Mouse (Mus musculus) neural tube, embryonic 11.5 days (tissue): ENCODE results near the gene Plod2. TPM values are rescaled to one million over a fixed set of nuclear protein-coding genes. Genes with fewer than 3 reads are reported as not detected.

Experiments used
- ATAC-seq: fragments of 200-750 bp; cut with Nextera tagmentation; 2 replicates; pipeline ENCODE4 v1.8.0; 2017; ENCODE audit warnings: moderate number of reproducible peaks, mild to moderate bottlenecking, moderate TSS enrichment, moderate library complexity; ENCODE audit not compliant: insufficient read depth, low FRiP score, low TSS enrichment
- DNase-seq: peaks from one replicate; pipeline ENCODE4 v3.0.0-alpha.2; 2015; ENCODE audit warnings: low spot score
- H3K27ac ChIP-seq: fragments of 300-500 bp; sonication (generic); 2 replicates; pipeline ENCODE4 v1.5.1; 2014; ENCODE audit warnings: low read depth, mild to moderate bottlenecking, low read length
- H3K27me3 ChIP-seq: fragments of 300-500 bp; sonication (generic); 2 replicates; pipeline ENCODE4 v1.6.1; 2014; ENCODE audit warnings: mild to moderate bottlenecking, low read length, mixed read lengths; ENCODE audit not compliant: control insufficient read depth, insufficient read depth
- H3K36me3 ChIP-seq: fragments of 300-500 bp; sonication (generic); 2 replicates; pipeline ENCODE4 v1.6.1; 2014; ENCODE audit warnings: mild to moderate bottlenecking, low read length, moderate library complexity, mixed read lengths; ENCODE audit not compliant: control insufficient read depth, insufficient read depth
- H3K4me1 ChIP-seq: fragments of 300-500 bp; sonication (generic); 2 replicates; pipeline ENCODE4 v1.6.1; 2014; ENCODE audit warnings: low read length, mixed read lengths; ENCODE audit not compliant: control insufficient read depth, insufficient read depth
- H3K4me2 ChIP-seq: fragments of 300-500 bp; sonication (generic); 2 replicates; pipeline ENCODE4 v1.6.1; 2014; ENCODE audit warnings: low read depth, mild to moderate bottlenecking, moderate library complexity
- H3K4me3 ChIP-seq: fragments of 300-500 bp; sonication (generic); 2 replicates; pipeline ENCODE4 v1.5.1; 2014; ENCODE audit warnings: low read depth, low read length
- H3K9ac ChIP-seq: fragments of 300-500 bp; sonication (generic); 2 replicates; pipeline ENCODE4 v1.6.1; 2014; ENCODE audit warnings: mild to moderate bottlenecking, low read length
- H3K9me3 ChIP-seq: fragments of 300-500 bp; sonication (generic); 2 replicates; pipeline ENCODE4 v1.6.1; 2016; ENCODE audit warnings: low read length; ENCODE audit not compliant: control insufficient read depth
- WGBS: fragments of 180-500 bp; shearing (Covaris S2); extraction: QIAGEN DNeasy Blood & Tissue Kit; methylation state at CpG from one replicate; pipeline ENCODE4 v1.1.7; 2014; 5-methylcytosine and 5-hydroxymethylcytosine counted together
- polyA plus RNA-seq: library from polyadenylated mRNA; unstranded; fragments of >200 nt; fragmentation: Nextera tagmentation; extraction: Ambion mirVana; gene quantifications from 2 replicates; pipeline ENCODE4 v1.2.1, GENCODE M21; 2014

The Plod2 gene
- polyA plus RNA-seq, 1 experiment from 2014 or later = 35.6 TPM

GRCm38 (mm10) chr9:92621878-92622282 is 79.9 kb downstream of the Plod2 start:
- Histone ChIP-seq H3K4me3 (no peak overlapping the region), H3K27ac (no peak overlapping the region), H3K27me3 (no peaks in the 10 kb centered on the region), H3K36me3 (no peaks in the 10 kb centered on the region), H3K9ac (no peak overlapping the region), H3K4me1 (no peaks in the 10 kb centered on the region), H3K4me2 (no peak overlapping the region), H3K9me3 (no peaks in the 10 kb centered on the region)
- ATAC-seq (no peak), DNase-seq (no peak)
- 72% methylated on average over 2 of the region's 2 CpGs for WGBS

DNA sequence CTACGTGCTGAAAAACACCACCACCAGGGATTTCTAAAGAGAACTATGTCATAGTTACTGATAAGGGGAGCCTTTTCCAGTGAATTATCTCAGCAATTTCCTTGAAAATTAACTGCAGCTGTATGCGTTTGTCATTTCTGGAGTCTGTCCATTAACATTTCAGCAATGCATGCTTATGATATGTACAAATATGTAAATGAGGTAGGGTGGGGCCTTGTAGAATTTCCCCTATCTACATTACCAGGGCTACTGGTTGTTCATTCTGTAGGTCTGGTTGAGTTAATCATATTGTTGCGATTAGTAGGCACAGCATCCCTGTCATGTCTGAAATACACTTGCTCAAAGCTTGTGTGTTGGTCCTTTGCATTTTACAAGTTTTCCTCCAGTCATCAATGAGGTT is 92.8 kb downstream of the Plod2 start:
- no peak overlapping the region for H3K4me3 ChIP-seq
- H3K4me1 ChIP-seq = no peaks in the 10 kb centered on the region
- H3K9ac ChIP-seq = no peak overlapping the region
- DNase-seq (no peak), ATAC-seq (no peak)
- H3K27ac ChIP-seq = no peak overlapping the region
- H3K4me2 ChIP-seq = no peak overlapping the region
- no peaks in the 10 kb centered on the region for H3K9me3 ChIP-seq
- WGBS = 88% methylated on average over 3 of the region's 3 CpGs
- no peaks in the 10 kb centered on the region for H3K36me3 ChIP-seq
- no peaks in the 10 kb centered on the region for H3K27me3 ChIP-seq

DNA sequence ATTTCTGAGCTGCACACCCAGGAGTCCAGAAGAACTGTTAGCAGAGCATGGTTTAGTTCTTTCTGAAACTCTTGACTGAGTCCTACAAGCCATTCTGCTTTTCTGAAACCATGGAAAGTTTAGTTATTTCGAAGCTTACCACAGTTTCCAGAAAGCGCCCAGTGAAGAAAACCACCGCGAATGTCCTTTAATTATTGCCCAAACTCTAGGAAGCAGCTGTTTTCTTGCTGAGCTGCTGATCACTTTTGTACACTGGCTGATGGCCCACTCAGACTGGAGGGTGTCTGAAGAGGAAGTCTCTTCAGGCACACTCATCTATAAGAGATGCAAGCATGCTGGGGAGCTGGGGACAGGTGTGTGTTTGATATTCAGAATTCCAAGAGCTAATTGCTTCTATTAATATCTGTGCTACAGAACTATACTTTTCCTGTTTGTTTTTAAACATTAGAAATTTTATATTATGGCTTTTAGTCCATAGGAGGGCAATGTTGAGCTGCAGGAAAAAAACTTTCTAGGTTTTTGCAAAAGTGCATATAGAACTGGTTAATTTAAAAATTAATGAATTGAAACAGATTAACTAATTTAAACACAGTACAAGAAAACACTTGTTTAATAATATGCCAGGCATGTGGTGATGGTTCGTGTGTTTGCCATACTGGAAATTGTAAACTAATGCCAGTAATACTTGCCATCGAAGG is 97.3 kb downstream of the Plod2 start:
- H3K27me3 ChIP-seq = no peaks in the 10 kb centered on the region
- H3K4me1 ChIP-seq = no peaks in the 10 kb centered on the region
- DNase-seq = no peak
- 92% methylated on average over 6 of the region's 6 CpGs for WGBS
- no peaks in the 10 kb centered on the region for H3K9me3 ChIP-seq
- no peak overlapping the region for H3K27ac ChIP-seq
- ATAC-seq = no peak
- H3K36me3 ChIP-seq = no peaks in the 10 kb centered on the region
- H3K9ac ChIP-seq = no peak overlapping the region
- no peak overlapping the region for H3K4me3 ChIP-seq
- no peak overlapping the region for H3K4me2 ChIP-seq

- H3K4me2 ChIP-seq = no peak overlapping the region
- 93% methylated on average over 1 of the region's 1 CpGs for WGBS
- no peak overlapping the region for H3K27ac ChIP-seq
- H3K36me3 ChIP-seq = no peaks in the 10 kb centered on the region
- no peak overlapping the region for H3K4me3 ChIP-seq
- H3K9me3 ChIP-seq = no peaks in the 10 kb centered on the region
- DNase-seq (no peak), ATAC-seq (no peak)
- H3K4me1 ChIP-seq = no peaks in the 10 kb centered on the region
- no peak overlapping the region for H3K9ac ChIP-seq
- H3K27me3 ChIP-seq = no peaks in the 10 kb centered on the region
Measured at GRCm38 (mm10) chr9:92641717-92642116, 99.7 kb downstream of the Plod2 start.

Other genes starting within 250 kb of the Plod2 start
- gene 1700057G04Rik, start 232.8 kb upstream of the Plod2 start, polyA plus RNA-seq = not detected in 2 replicates
- gene Plscr4, start 84.8 kb upstream of the Plod2 start, polyA plus RNA-seq = 1.8 and 2.6 TPM in 2 replicates